Mouse (Mus musculus) T-cell, adult 66 days (primary cell): ENCODE results near the gene Ctsc. TPM values are rescaled to one million over a fixed set of nuclear protein-coding genes. Genes with fewer than 3 reads are reported as not detected.

Experiments used
- total RNA-seq, 2 experiments: library from RNA; stranded (reverse); gene quantifications; 3 replicates in 1 of 2; 4 replicates in 1 of 2; pipeline ENCODE4 v1.2.4; 2023

Ctsc gene
- total RNA-seq: 100 to 1,000 TPM in 1 of 2 experiments, 10 to 100 TPM in 1; 80.0 to 100 TPM

GRCm38 (mm10) chr7:88277858-88278627, at the start of gene Ctsc:
Gene Ctsc, plus strand, starts transcription at chr7:88278085.

Other genes with a start within 250 kb of the Ctsc start
- under 1 TPM in 1 of 2 experiments, not detected in 1; 0.83 TPM for gene Rab38, start 152.2 kb downstream of the Ctsc start, total RNA-seq